ENCODE assay signal across 8 mouse cellular contexts in genomic region chr4:155891551-155892001, GRCm38 (mm10). TPM values are rescaled to one million over a fixed set of nuclear protein-coding genes. Genes with fewer than 3 reads are reported as not detected.
DNase-seq lines count a peak whose midpoint lies in the region; ATAC-seq lines count a peak whose summit lies in the region.

Gene Pusl1, minus strand, starts transcription at chr4:155891781.
Gene Acap3, plus strand, starts transcription at chr4:155891822.

- H3K4me3 ChIP-seq in hindbrain, embryonic 16.5 days (ENCODE audit: low read length): peak within 1 kb of the TSS; percentile 97
- H3K4me3 ChIP-seq in macrophage (ENCODE audit: inconsistent target): peak within 1 kb of the TSS; percentile 73

- H3K9me3 ChIP-seq in hindbrain, embryonic 16.5 days (ENCODE audit: control insufficient read depth, low read length): no peaks in the 10 kb centered on the region

- peaks cover 52% of the 10 kb centered on the region for H3K79me2 ChIP-seq in macrophage (ENCODE audit: inconsistent target)

- peaks cover 41% of the 10 kb centered on the region for H3K4me1 ChIP-seq in hindbrain, embryonic 16.5 days (ENCODE audit: control insufficient read depth, insufficient read depth, low read depth, low read length)

- H3K27ac ChIP-seq in hindbrain, embryonic 16.5 days (ENCODE audit: low read depth, low read length): peak within 1 kb of the TSS; percentile 100
- peak within 1 kb of the TSS; percentile 65 for H3K27ac ChIP-seq in macrophage

- peak within 1 kb of the TSS; percentile 93 for H3K4me2 ChIP-seq in hindbrain, embryonic 16.5 days (ENCODE audit: low read length)

- H3K27me3 ChIP-seq in hindbrain, embryonic 16.5 days (replicated peaks; ENCODE audit: control insufficient read depth, insufficient read depth, low read length): no peaks in the 10 kb centered on the region

- peaks cover 30% of the 10 kb centered on the region for H3K36me3 ChIP-seq in hindbrain, embryonic 16.5 days (ENCODE audit: control insufficient read depth, insufficient read depth, low read length)
- peaks cover 20% of the 10 kb centered on the region; the same call in 1 of the 2 replicates for H3K36me3 ChIP-seq in macrophage (ENCODE audit: inconsistent target)

- ATAC-seq in hindbrain, embryonic 16.5 days: peak; percentile 82

- under 1% methylated on average over 51 of the region's 52 CpGs for WGBS in hindbrain, embryonic 16.5 days
- WGBS in macrophage (ENCODE audit: missing documents): under 1% methylated on average over 52 of the region's 52 CpGs

- H3K9ac ChIP-seq in hindbrain, embryonic 16.5 days (ENCODE audit: low read depth, low read length): peak within 1 kb of the TSS; percentile 94

- DNase-seq in T-cell, adult 2 months (ENCODE audit: low spot score): peak; percentile 97
- peak; percentile 98 for DNase-seq in cerebellum, postnatal 36 days
- DNase-seq in gastrocnemius, adult 18-20 months (ENCODE audit: low spot score): peak; percentile 96
- peak; percentile 96 to 97 for DNase-seq in left cerebral cortex, adult 18-20 months (ENCODE audit: low spot score in 2 of 2)
- DNase-seq in right cerebral cortex, adult 18-20 months: peak; percentile 96
- peak; percentile 91 for DNase-seq in urinary bladder, postnatal 10 days (ENCODE audit: low spot score)

RNA-seq across cellular contexts. Expression of gene Pusl1, which starts in this region (rescaled TPM):
- total RNA-seq in gastrocnemius, adult 18-20 months (2021): 10 to 100 TPM; 11.2 to 13.2 TPM
- polyA plus RNA-seq in hindbrain, embryonic 16.5 days (2015; fragmentation: Nextera tagmentation; extraction: Ambion mirVana): 66.6 and 66.7 TPM in 2 replicates
- total RNA-seq in left cerebral cortex, adult 18-20 months (2021): 10 to 100 TPM; 54.9 to 58.6 TPM
- 10 to 100 TPM in 25 of 26 experiments, 1 to 10 TPM in 1; 8.3 to 54.6 (median 21.9) TPM for total RNA-seq in macrophage (2018; cell fraction: chromatin; rRNA removed)
- 10 to 100 TPM in 22 of 26 experiments, 1 to 10 TPM in 4; 8.7 to 21.0 (median 14.3) TPM for total RNA-seq in macrophage (2018; cell fraction: cytosol; rRNA removed)
- 10 to 100 TPM in 24 of 26 experiments, 1 to 10 TPM in 2; 6.6 to 61.1 (median 19.3) TPM for total RNA-seq in macrophage (2018; cell fraction: nucleus; rRNA removed)
- polyA plus RNA-seq in macrophage (2018): 12.4 to 21.3 TPM (median 17.4 TPM) in 3 replicates

RNA-seq across cellular contexts. Expression of gene Acap3, which starts in this region (rescaled TPM):
- 1 to 10 TPM; 6.6 to 7.3 TPM for total RNA-seq in gastrocnemius, adult 18-20 months (2021)
- 62.3 and 74.5 TPM in 2 replicates for polyA plus RNA-seq in hindbrain, embryonic 16.5 days (2015; fragmentation: Nextera tagmentation; extraction: Ambion mirVana)
- total RNA-seq in left cerebral cortex, adult 18-20 months (2021): 100 to 1,000 TPM; 124 to 128 TPM
- 10 to 100 TPM in 24 of 26 experiments, 1 to 10 TPM in 2; 10.0 to 70.6 (median 29.3) TPM for total RNA-seq in macrophage (2018; cell fraction: chromatin; rRNA removed)
- 1 to 10 TPM; 3.4 to 9.9 (median 6.2) TPM for total RNA-seq in macrophage (2018; cell fraction: cytosol; rRNA removed)
- total RNA-seq in macrophage (2018; cell fraction: nucleus; rRNA removed): 10 to 100 TPM in 18 of 26 experiments, 1 to 10 TPM in 8; 2.2 to 46.6 (median 11.6) TPM
- polyA plus RNA-seq in macrophage (2018): 8.2 to 8.7 TPM (median 8.3 TPM) in 3 replicates

Comparison
In these comparisons a context has a peak if more than half of its experiments do, and no peak if none do; other contexts are left out.
1. Peak in every context shown above with its lines: DNase-seq, ATAC-seq, H3K4me3 ChIP-seq and H3K27ac ChIP-seq.
2. RNA of gene Acap3 (total RNA-seq): 124 to 128 TPM in left cerebral cortex, adult 18-20 months; 6.6 to 7.3 TPM in gastrocnemius, adult 18-20 months; every median in the first group is over 10 times any median in the second.